Mouse (Mus musculus) hematopoietic stem cell, adult 5-6 weeks (primary cell): ENCODE data around the gene Skiv2l. TPM values are rescaled to one million over a fixed set of nuclear protein-coding genes. Genes with fewer than 3 reads are reported as not detected.

Experiments
- ATAC-seq, 2 experiments: fragments of 125-278 bp in 1 of 2; replicated peaks in 1 of 2; 2 replicates each; pipeline ENCODE4 v1.8.0; 2016 to 2017; ENCODE audit warnings: inconsistent platforms in 2 of 2, mild to moderate bottlenecking in 2 of 2, moderate number of reproducible peaks in 2 of 2, low read depth in 1 of 2, moderate TSS enrichment in 1 of 2; ENCODE audit not compliant: low FRiP score in 2 of 2, poor library complexity in 2 of 2, severe bottlenecking in 2 of 2, insufficient read depth in 1 of 2, low TSS enrichment in 1 of 2
- total RNA-seq: library from RNA; stranded (forward); fragments of 172-1452, 232-1000 nt; gene quantifications from 2 replicates; pipeline ENCODE4 v1.2.3, GENCODE M21; 2017

The Skiv2l gene
- total RNA-seq, 1 experiment from 2014 or later, result 55.5 TPM

DNA sequence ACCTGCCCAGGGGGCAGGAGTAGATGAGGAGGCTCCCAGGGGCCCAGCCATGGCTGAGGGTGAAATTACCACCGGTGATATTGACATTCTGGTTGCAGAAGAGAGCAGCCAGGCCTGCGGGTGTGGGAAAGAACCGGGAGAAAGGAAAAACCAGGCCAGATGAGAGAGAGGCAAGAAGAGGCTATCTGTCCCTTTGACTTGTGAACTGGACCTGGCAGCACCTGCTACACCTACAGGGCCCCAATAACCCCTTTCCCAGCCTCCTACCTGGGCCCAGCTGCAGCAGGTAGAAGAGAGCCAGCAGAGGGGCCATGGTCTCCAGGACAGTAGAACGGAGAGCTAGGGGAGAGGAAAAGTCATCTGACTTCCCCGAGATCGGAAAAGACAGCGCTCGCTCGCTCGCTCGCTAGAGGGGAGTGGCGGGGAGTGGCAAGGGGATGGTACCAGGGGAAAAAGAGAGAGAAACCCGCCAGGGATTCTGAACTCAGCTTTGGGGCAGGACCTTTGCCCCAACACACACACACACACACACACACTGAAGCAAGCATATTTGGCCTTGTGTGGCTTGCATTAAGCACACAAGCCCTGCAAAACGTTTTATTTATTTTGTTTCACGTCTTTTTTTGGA is 31.8 kb upstream of the Skiv2l start, which contains the start of gene Gm20547:
Gm20547 (minus strand) TSS at position 360 of the 628 bp plus-strand sequence.
- ATAC-seq, result no peak

DNA sequence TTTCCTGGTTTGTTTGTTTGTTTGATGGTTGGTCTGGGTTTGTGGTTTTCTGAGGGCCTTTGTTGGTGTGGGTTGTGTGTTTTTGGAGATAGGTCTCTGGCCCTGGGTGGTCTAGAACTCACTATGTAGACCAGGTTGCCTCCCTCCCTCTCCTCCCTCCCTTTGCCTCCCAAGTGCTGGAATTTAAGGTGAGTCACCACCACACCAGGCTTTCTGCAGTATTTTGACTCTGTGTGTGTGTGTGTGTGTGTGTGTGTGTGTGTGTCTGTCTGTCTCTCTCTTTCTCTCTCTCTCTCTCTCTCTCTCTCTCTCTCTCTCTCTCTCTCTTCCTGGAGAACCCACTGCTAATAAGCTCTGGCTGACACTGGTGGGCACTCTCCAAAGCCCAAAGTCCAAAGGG is 31.2 kb upstream of the Skiv2l start:
- no peak for ATAC-seq

DNA sequence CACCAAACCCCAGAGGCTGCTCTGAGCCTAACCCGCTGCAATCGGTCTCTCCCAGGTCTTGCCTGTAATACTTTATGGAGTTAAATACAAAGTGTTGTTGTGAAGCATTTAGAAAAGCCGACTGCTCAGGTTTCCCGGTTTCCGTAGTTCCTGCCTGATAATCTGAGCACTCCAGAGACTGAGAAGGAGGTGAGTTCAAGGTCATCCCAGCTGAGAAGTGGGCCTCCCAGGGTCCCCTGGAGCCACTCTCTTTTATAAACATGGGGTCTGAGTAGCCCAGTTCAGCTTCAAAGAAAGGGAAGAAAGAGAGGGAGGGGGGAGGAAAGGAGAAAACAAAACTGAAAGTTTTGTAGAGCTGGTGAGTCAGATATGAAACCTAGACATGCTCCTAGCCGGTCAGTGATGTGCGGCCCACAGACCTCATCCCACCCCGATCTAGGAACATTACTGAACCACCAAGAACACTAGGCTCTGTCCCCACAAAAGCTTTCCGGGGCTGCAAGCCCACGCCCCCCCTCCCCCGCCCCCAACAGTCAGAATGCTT is 29.4 kb upstream of the Skiv2l start, which contains the start of gene Zbtb12:
Zbtb12 (plus strand) TSS at position 148 of the 544 bp plus-strand sequence.
- ATAC-seq, result peak; percentile 38 to 53; a peak in 1 of 4 replicates

DNA sequence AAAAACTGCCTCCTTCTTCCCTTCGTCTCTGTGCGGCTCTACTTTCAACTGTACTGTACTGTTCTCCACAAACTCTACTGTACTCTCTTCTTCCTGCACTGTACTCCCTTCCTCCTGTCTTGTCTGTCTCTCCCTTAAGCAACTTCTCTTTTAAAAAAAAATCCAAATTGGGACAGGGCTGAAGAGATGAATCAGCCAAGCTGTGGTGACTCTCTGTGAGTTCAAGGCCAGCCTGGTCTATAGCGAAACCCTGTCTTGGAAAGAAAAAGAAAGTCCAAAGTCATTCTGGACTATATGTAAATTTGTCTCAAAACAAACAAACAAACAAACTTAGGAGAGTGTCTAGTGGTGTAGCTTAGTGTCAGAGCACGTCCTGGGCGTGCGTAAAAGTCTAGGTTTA is 24.3 kb upstream of the Skiv2l start:
- no peak for ATAC-seq

DNA sequence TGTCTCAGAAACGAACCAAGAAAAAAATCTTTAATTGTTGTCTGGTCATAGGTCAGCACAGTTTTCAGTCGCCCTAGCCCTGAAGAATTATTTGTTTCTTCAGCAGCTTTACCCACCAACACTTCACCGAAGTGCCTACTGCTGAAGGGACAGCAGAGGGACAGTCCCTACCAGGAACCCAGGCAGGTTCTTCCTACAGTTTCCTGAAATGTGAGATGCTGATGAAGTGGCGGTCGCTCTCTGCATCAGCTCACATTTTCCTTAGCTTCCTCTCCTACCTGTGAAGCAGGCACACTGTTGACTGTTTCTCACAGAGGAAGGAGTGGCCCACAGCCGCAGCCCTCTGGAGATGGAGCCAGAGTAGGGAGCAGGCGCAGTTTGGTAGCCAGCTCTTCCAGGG is 16.0 kb upstream of the Skiv2l start:
- ATAC-seq, result no peak

DNA sequence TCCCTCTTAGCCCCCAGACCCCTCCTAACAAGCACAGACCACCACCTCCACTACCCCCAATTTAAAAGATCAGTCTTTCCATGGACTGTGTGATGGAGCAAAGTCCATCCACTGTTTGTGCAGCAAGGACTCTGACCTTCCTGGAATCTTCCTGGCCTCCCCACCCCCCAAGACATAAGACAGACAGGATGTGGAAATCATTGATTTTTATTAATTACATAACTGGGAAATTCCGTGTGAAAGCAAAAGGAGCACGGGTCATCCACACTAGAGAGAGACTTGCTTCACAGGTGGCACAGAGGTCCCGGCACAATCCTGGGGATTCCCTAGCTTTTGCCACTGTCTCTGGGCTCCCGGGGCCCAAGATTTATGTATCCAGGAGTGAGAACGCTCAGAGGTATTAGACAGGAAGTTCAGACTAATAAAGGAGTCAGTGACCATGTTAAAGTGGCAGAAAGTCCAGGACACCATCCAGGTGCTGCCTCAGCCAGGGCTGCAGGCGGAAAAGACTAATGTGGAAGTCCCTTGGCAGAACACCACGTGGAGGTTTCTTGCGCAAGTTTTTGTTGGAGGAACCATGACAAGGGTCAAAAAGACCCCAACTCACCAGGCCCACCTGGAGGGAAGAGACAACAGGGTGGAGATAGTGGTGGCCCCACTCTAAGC is 12.5 kb upstream of the Skiv2l start, which contains the start of gene Cfb:
Cfb (minus strand) TSS at position 103 of the 666 bp plus-strand sequence.
- no peak for ATAC-seq

DNA sequence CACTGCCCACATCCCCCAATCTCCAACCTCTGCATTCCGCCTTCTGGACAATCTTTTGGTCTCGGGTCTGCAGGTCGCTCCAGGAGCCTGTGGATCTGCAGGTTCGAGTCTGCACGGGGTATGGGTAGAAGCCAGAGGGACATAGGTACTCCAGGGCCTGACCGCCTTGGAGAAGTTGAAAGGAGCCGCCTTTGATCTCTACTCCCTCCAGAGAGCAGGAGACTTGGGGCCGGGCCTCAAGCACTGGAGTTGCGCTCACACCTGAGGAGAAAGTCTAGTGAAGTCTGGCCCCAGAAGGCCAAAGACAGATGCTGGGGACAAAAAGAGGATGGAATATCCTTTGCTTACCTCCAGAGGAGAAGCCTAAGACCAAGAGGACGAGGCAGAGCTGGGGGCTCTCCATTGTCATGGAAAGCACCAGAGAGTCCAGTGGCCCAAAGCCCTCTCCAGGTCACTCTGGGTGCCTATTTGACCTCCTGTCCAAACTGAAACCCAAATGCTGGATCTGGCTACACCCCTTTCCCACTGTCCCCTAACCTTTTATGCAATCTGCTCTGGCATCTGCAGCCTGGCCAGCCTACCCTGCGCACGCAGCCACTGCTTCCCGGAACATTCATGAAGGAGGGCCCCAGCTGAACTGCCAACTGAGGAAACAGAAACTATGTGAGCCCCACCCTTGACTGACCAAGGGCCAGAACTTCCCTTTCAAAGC is 11.8 kb upstream of the Skiv2l start:
- ATAC-seq, result no peak

DNA sequence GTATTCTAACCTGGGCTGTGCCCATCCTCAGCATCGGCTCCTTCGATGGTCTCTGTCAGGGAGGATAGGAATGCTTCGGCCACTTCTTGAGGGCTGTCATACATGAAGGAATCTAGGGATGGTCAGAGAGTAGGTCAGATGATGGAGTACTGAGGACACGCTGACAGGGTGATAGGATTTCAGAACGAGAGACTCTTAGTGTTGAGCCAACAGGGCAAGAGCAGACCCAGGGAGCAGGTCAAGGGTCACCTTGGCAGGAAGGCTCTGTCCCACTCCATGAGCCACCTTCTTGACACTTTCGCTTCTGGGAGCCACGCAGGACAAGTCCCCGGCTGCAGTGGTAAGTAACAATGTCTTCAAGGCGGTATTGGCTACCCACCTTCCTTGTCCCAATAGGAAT is 10.5 kb upstream of the Skiv2l start:
- ATAC-seq, result no peak

DNA sequence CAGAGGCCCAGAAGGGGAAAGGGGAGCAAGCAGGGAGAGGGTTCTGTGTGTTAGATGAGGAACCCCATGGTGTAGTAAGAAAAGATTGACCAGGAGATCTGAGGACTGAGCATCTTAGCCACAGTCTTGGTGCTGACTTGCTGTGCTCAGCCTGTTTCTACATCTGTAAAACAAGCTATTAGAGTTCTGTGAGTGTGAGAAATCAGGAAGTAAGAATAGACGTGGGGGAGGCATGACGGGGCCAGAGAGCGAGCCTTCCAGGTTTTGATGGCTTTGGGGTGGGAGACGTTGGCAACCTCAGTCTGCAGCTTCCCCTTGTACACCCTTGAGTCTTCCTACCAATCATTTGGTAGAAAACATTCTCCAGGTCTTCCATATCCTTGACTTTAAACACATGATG is 8.7 kb upstream of the Skiv2l start:
- no peak for ATAC-seq

DNA sequence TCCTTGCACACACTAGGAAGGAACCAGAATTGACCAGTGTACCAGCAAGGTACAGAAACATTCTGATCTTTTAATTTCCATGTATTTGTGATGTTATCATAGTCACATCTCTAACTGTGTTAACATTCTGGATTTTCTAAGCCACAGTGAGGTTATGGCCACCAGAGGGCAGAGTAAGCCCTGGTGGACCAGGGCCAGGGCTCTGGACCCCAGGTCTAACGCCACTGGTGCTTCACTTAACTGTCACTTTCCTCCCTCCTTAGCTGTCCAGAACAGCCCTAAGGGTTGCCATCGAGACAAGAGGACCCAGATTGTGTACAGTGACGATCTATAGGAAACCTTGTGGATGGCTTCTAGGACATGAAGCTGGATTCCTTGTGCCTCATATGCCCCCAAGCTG is 5.8 kb upstream of the Skiv2l start:
- peak; percentile 45 to 61; a peak in 1 of 4 replicates for ATAC-seq

DNA sequence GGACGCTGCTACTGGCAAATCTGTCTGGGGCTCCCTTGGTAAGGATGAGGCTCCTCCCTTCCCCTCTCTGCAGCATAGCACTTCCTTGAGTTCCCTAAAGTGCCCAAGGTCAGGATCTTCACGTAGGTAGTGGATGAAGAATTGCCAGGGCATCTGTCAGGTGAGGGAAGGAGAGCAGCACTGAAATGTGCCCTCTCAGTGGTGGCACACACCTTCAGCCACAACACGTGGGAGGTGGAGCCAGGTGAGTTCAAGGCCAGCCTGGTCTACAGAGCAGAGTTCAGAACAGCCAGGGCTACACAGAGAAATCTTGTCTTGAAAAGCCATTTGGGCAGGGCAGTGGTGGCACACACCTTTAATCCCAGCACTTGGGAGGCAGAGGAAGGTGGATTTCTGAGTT is 4.8 kb upstream of the Skiv2l start:
- ATAC-seq, result no peak

DNA sequence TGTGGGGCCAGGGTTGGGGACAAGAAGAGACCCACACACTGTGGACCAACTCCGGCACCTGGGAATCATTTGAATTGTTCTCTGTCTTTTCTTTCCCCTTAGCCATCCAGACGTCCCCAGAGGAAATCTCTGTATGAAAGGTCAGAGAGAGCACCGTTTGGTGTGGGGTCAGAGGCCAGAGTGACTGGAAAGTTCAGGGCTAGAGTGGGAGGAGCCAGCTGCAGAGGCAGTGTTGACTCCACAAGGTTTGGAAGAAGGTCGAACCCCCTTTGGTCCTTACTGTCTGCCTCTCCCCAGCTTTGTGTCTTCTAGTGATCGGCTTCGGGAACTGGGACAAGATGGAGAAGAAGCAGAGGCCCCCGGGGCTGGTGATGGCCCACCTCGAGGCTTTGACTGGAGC is 3.5 kb upstream of the Skiv2l start:
- no peak for ATAC-seq

DNA sequence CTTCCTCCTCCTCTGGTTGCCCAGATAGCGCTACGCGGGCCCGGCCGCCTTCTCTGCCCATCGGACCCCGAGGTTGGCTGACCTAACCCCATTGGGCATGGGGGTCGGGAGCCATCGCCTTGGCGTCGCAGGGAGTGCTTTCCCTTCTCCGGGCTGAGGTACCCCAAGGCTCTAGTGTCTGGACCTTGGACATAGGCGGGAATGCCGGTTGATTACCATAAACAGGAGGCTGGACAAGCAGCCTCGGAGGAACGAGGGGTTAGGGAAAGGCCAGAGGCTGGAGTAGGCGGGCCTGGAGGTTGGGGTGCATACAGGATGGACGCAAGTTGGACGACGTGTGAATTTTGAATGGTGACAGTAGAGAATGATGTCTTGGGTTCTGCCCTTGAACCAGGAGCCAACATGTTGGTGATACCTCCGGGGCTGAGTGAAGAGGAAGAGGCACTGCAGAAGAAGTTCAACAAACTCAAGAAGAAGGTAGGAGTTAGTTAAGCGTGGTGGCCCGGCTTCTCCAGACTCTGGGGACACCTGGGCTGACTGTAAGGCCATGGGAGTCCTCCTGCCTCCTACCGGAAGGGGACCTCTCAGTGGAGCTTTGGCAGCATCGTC is 611 bp upstream of the Skiv2l start:
- ATAC-seq, result no peak

DNA sequence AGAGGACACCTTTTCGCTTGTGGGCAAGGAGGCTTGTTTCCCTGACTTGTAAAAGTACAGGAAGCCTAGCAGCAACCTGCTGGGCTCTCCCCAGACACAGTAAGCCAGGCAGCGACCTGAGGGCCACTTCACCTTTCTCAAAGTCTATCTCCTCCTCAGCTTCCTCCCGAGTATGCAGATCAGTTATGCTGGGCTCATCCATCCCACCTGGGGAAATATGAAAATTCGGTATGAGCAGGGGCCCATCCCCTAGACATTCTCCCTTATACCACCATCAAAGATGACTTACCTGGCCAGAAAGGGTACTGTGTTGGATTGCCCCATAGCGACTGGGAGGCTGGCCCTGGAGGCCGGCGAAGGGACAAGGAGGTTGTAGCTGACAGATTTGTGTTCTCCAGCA is 2.4 kb downstream of the Skiv2l start:
- no peak for ATAC-seq

DNA sequence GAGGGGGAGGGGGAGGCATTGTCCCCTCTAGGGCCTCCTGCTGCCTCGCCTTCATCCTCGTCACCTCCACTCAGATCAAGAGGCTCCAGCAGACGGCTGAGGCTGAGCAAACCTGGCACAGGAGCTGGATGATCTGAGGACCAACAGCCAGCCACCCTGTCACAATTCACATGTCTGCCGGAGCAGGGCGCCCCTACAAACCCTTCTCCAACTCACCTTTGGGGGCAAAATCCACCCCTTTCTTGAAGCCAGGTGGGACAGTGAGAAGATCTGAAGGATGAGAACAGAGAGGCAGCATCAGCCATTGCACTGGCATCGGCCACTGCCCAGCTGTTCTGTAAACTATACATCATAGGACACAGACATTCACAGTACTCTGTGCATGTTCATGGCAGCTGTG is 2.8 kb downstream of the Skiv2l start:
- no peak for ATAC-seq

DNA sequence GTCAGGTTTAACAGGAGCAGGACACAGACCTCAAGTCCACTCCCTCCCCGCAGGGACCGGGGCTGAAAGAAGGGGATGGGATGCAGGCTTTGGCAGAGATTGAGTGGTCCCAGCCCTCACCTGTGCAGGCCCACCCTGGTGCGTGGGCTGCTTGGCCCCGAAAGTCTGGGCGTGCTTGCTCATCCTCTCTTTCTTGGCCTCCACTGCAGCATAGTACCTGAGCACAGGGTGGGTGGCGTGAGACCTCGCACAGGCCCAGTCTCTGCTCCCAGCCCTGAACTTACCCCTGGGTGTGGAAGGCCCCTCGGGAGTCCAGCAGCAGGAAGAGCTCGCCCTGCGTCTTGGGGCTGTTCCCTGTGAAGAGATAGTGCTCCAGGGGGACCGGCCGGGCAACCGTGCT is 5.1 kb downstream of the Skiv2l start:
- no peak for ATAC-seq

DNA sequence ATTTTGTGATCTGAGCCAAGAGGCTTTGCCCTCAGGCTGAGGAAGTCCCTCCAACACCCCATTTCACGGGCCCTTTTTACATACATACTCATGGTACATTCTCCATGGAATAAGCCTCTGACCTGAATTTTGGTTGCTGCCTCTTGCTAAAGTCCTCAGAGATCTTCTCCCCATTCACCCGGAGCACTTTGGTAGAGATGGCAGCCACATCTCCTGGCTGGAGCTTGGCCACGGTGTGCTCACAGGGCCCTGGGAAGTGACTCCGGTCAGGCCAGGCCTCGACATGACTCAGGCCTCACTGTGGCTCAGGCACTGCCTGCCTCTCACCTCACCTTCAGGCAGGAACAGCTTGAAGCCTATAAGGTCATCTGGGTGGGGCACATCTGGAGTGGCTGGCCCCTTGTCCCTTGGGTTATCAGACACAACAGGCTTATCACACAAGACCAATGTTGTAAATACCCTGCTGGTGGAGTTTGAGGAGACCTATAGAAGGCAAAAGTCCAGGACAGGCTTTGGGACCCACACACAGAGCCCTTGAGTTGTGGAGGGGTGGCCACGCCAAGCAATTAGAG is 9.2 kb downstream of the Skiv2l start:
- no peak for ATAC-seq
